Mouse (Mus musculus) CH12.LX (cell line): ENCODE measurements around the gene Exoc3l2.

ENCODE experiments used
- CTCF ChIP-seq, 2 experiments: IDR thresholded peaks in 1 of 2; conservative IDR thresholded peaks in 1 of 2; 2 replicates each; pipeline ENCODE4 v1.5.1; 2011 to 2012; ENCODE audit warnings: low read depth in 2 of 2, low read length in 2 of 2, improper control_type of control experiment in 1 of 2, inconsistent platforms in 1 of 2, mild to moderate bottlenecking in 1 of 2, moderate library complexity in 1 of 2
- E2F4 ChIP-seq: IDR thresholded peaks from 2 replicates; pipeline ENCODE4 v1.6.1; 2011; ENCODE audit warnings: low read depth, low read length, improper control_type of control experiment; ENCODE audit not compliant: insufficient replicate concordance
- EP300 ChIP-seq: IDR thresholded peaks from 2 replicates; pipeline ENCODE4 v1.6.1; 2011; ENCODE audit warnings: low read length, improper control_type of control experiment
- GABPA ChIP-seq: IDR thresholded peaks from 2 replicates; pipeline ENCODE4 v1.6.1; 2012; ENCODE audit warnings: low read depth, low read length, improper control_type of control experiment, inconsistent platforms; ENCODE audit not compliant: insufficient replicate concordance
- JUN ChIP-seq: IDR thresholded peaks from 2 replicates; pipeline ENCODE4 v1.6.1; 2011; ENCODE audit warnings: low read depth, mild to moderate bottlenecking, low read length, improper control_type of control experiment, moderate library complexity; ENCODE audit not compliant: insufficient read depth
- KAT2A ChIP-seq: IDR thresholded peaks from 2 replicates; pipeline ENCODE4 v1.6.1; 2012; ENCODE audit warnings: low read length, improper control_type of control experiment, inconsistent platforms; ENCODE audit not compliant: insufficient replicate concordance
- MAZ ChIP-seq: IDR thresholded peaks from 2 replicates; pipeline ENCODE4 v1.6.1; 2012; ENCODE audit warnings: low read depth, mild to moderate bottlenecking, inconsistent platforms, low read length, improper control_type of control experiment, moderate library complexity
- MYC ChIP-seq: IDR thresholded peaks from 2 replicates; pipeline ENCODE4 v1.6.1; 2011; ENCODE audit warnings: low read depth, mild to moderate bottlenecking, improper control_type of control experiment, low read length
- POLR2A ChIP-seq: IDR thresholded peaks from 2 replicates; pipeline ENCODE4 v1.6.1; 2011; ENCODE audit warnings: low read depth, mild to moderate bottlenecking, improper control_type of control experiment, low read length
- RAD21 ChIP-seq: IDR thresholded peaks from 2 replicates; pipeline ENCODE4 v1.6.1; 2011; ENCODE audit warnings: low read depth, mild to moderate bottlenecking, low read length, improper control_type of control experiment, moderate library complexity
- TBP ChIP-seq: conservative IDR thresholded peaks from 2 replicates; pipeline ENCODE4 v1.6.1; 2011; ENCODE audit warnings: low read depth, low read length, improper control_type of control experiment
- TCF12 ChIP-seq: IDR thresholded peaks from 2 replicates; pipeline ENCODE4 v1.6.1; 2014; ENCODE audit warnings: low read depth, mild to moderate bottlenecking, inconsistent platforms, low read length, improper control_type of control experiment
- UBTF ChIP-seq: IDR thresholded peaks from 2 replicates; pipeline ENCODE4 v1.6.1; 2012; ENCODE audit warnings: low read depth, mild to moderate bottlenecking, inconsistent platforms, low read length, improper control_type of control experiment, moderate library complexity
- ZC3H11A ChIP-seq: IDR thresholded peaks from 2 replicates; pipeline ENCODE4 v1.6.1; 2012; ENCODE audit warnings: low read depth, mild to moderate bottlenecking, inconsistent platforms, low read length, improper control_type of control experiment

- TF ChIP-seq CTCF (conservative IDR thresholded peaks at IDR 0.05 in 1 of 2, IDR thresholded peaks at IDR 0.05 in 1 of 2; ENCODE audit: low read depth in 2 of 2, low read length in 2 of 2) (peak in 1 of 2 experiments; percentile 61; a peak in 2 of 4 replicates), UBTF (no peak), TCF12 (no peak), POLR2A (no peak), RAD21 (peak; percentile 53), EP300 (no peak), E2F4 (no peak), KAT2A (no peak), GABPA (no peak), TBP (no peak), ZC3H11A (no peak), MYC (no peak), MAZ (no peak), JUN (no peak)
Measured at GRCm38 (mm10) chr7:19477084-19477483, 14.0 kb downstream of the Exoc3l2 start.
